Mouse (Mus musculus) limb, embryonic 11.5 days (tissue): ENCODE results near the gene Sirt7. TPM values are rescaled to one million over a fixed set of nuclear protein-coding genes. Genes with fewer than 3 reads are reported as not detected.

Experiments used
- microRNA-seq: library from miRNA; unstranded; fragments of <30 nt; microRNA quantifications from one replicate; pipeline ENCODE4, GENCODE M21; 2016
- polyA plus RNA-seq: library from polyadenylated mRNA; unstranded; fragments of >200 nt; fragmentation: Nextera tagmentation; extraction: Ambion mirVana; gene quantifications from 2 replicates; pipeline ENCODE4 v1.2.1, GENCODE M21; 2014

The Sirt7 gene
- polyA plus RNA-seq, 1 experiment from 2014 or later, result 24.6 TPM

Small RNA genes lying within 50 kb of the gene (microRNA-seq; reads per million reads assigned to microRNA genes)
- not detected for gene Mir6936

Other genes starting within 250 kb of the Sirt7 start
- 30.4 and 33.1 TPM in 2 replicates for gene Faap100, start 246.5 kb downstream of the Sirt7 start, polyA plus RNA-seq
- gene Nploc4, start 187.5 kb downstream of the Sirt7 start, polyA plus RNA-seq, result 47.1 and 51.1 TPM in 2 replicates
- gene Tspan10, start 182.6 kb downstream of the Sirt7 start, polyA plus RNA-seq, result not detected in 2 replicates
- 0.19 TPM in 1 of 2 replicates, not detected in the other for gene Pde6g, start 171.7 kb downstream of the Sirt7 start, polyA plus RNA-seq
- 11.5 and 11.9 TPM in 2 replicates for gene Oxld1, start 167.2 kb downstream of the Sirt7 start, polyA plus RNA-seq
- 32.6 and 36.4 TPM in 2 replicates for gene Ccdc137, start 167.1 kb downstream of the Sirt7 start, polyA plus RNA-seq
- 56.6 and 58.3 TPM in 2 replicates for gene Arl16, start 157.6 kb downstream of the Sirt7 start, polyA plus RNA-seq
- 166 and 177 TPM in 2 replicates for gene Mrpl12, start 140.6 kb downstream of the Sirt7 start, polyA plus RNA-seq
- 57.8 and 58.5 TPM in 2 replicates for gene Slc25a10, start 133.4 kb downstream of the Sirt7 start, polyA plus RNA-seq
- 0.71 and 1.8 TPM in 2 replicates for gene Gcgr, start 94.5 kb downstream of the Sirt7 start, polyA plus RNA-seq
- 234 and 252 TPM in 2 replicates for gene Mcrip1, start 75.5 kb downstream of the Sirt7 start, polyA plus RNA-seq
- gene Ppp1r27, start 74.1 kb downstream of the Sirt7 start, polyA plus RNA-seq, result 0.47 and 0.85 TPM in 2 replicates
- 640 and 656 TPM in 2 replicates for gene P4hb, start 52.0 kb downstream of the Sirt7 start, polyA plus RNA-seq
- 593 and 597 TPM in 2 replicates for gene Arhgdia, start 43.6 kb downstream of the Sirt7 start, polyA plus RNA-seq
- 810 and 850 TPM in 2 replicates for gene Alyref, start 26.9 kb downstream of the Sirt7 start, polyA plus RNA-seq
- 214 and 223 TPM in 2 replicates for gene Anapc11, start 26.8 kb downstream of the Sirt7 start, polyA plus RNA-seq
- gene Npb, start 16.8 kb downstream of the Sirt7 start, polyA plus RNA-seq, result 1.4 TPM in 1 of 2 replicates, not detected in the other
- gene Pcyt2, start 7.3 kb downstream of the Sirt7 start, polyA plus RNA-seq, result 105 and 111 TPM in 2 replicates
- 22.6 and 24.2 TPM in 2 replicates for gene Mafg, start 8.4 kb upstream of the Sirt7 start, polyA plus RNA-seq
- gene Pycr1, start 18.5 kb upstream of the Sirt7 start, polyA plus RNA-seq, result 33.3 and 34.2 TPM in 2 replicates
- gene Myadml2, start 22.9 kb upstream of the Sirt7 start, polyA plus RNA-seq, result not detected in 2 replicates
- gene Notum, start 35.9 kb upstream of the Sirt7 start, polyA plus RNA-seq, result 6.6 and 7.5 TPM in 2 replicates
- gene Aspscr1, start 47.7 kb upstream of the Sirt7 start, polyA plus RNA-seq, result 122 and 128 TPM in 2 replicates
- 126 and 127 TPM in 2 replicates for gene Cenpx, start 88.5 kb upstream of the Sirt7 start, polyA plus RNA-seq
- gene Lrrc45, start 88.7 kb upstream of the Sirt7 start, polyA plus RNA-seq, result 44.3 and 47.8 TPM in 2 replicates
- 7.4 and 12.8 TPM in 2 replicates for gene Rac3, start 96.2 kb upstream of the Sirt7 start, polyA plus RNA-seq
- 12.4 and 16.5 TPM in 2 replicates for gene Dcxr, start 102.0 kb upstream of the Sirt7 start, polyA plus RNA-seq
- gene Cbr2, start 106.9 kb upstream of the Sirt7 start, polyA plus RNA-seq, result 6.7 and 7.4 TPM in 2 replicates
- 11.2 and 13.4 TPM in 2 replicates for gene Hmga1b, start 137.6 kb upstream of the Sirt7 start, polyA plus RNA-seq
- gene Rfng, start 159.0 kb upstream of the Sirt7 start, polyA plus RNA-seq, result 23.7 and 29.5 TPM in 2 replicates
- gene Gps1, start 159.0 kb upstream of the Sirt7 start, polyA plus RNA-seq, result 266 and 275 TPM in 2 replicates
- 87.4 and 95.9 TPM in 2 replicates for gene Dus1l, start 171.2 kb upstream of the Sirt7 start, polyA plus RNA-seq
- gene Fasn, start 199.3 kb upstream of the Sirt7 start, polyA plus RNA-seq, result 87.3 and 91.8 TPM in 2 replicates